Mouse (Mus musculus): ENCODE results near the gene Etl4.

DNA sequence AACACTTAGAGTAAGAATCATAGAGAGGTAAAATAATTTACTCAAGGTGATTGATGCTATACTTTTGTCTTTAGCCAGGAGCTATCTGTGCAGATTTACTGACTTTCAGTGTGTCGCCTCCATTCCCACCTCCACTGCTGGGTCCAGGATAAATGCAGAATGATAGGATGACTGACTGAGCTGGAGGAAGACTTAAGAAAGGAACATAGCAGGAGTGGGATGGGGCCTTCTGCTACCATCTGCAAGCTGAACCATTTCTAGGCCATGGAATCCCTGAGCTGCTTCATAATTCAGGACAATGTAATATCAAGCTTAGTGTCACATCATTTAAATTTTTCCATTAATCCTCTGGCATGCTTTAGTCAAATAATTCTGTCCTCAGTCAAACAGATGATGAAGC, 20.4 kb downstream of the Etl4 start:
- TF ChIP-seq POLR2A (IDR thresholded peaks at IDR 0.05; ENCODE audit: borderline replicate concordance, control insufficient read depth, low read depth, low read length) (no peak), CTCF (IDR thresholded peaks at IDR 0.05; ENCODE audit: control insufficient read depth, insufficient read depth, low read length) (no peak)

All from bone marrow, adult 2 months (tissue).